Mouse (Mus musculus): ENCODE measurements around the gene Olig3. TPM values are rescaled to one million over a fixed set of nuclear protein-coding genes. Genes with fewer than 3 reads are reported as not detected.
A peak's percentile ranks its signal among the peaks of the same experiment; 100 is the strongest.

Olig3 gene
- polyA plus RNA-seq, 1 experiment from 2014 or later, result 17.3 TPM

GRCm38 (mm10) chr10:19352006-19352877 is 4.1 kb upstream of the Olig3 start:
- Histone ChIP-seq H3K36me3 (no peaks in the 10 kb centered on the region), H3K4me1 (peaks cover 11% of the 10 kb centered on the region), H3K4me3 (replicated peaks) (no peak overlapping the region), H3K9me3 (replicated peaks) (no peaks in the 10 kb centered on the region), H3K9ac (replicated peaks) (no peak overlapping the region), H3K4me2 (no peak overlapping the region; the same call in 1 of the 2 replicates), H3K27me3 (replicated peaks) (peaks cover 81% of the 10 kb centered on the region), H3K27ac (replicated peaks) (no peak overlapping the region)
- 2% methylated on average over 24 of the region's 24 CpGs for WGBS
- no peak for ATAC-seq (ENCODE audit: low FRiP score)

GRCm38 (mm10) chr10:19352878-19353301 is 3.4 kb upstream of the Olig3 start:
- Histone ChIP-seq H3K4me3 (replicated peaks) (no peak overlapping the region), H3K4me1 (peaks cover 13% of the 10 kb centered on the region), H3K9me3 (replicated peaks) (no peaks in the 10 kb centered on the region), H3K27me3 (replicated peaks) (peaks cover 81% of the 10 kb centered on the region), H3K27ac (replicated peaks) (no peak overlapping the region; the same call in 1 of the 2 replicates), H3K4me2 (peak overlapping the region; percentile 2; the same call in 1 of the 2 replicates), H3K9ac (replicated peaks) (no peak overlapping the region), H3K36me3 (no peaks in the 10 kb centered on the region)
- WGBS, result 1% methylated on average over 16 of the region's 16 CpGs
- no peak for ATAC-seq (ENCODE audit: low FRiP score)

GRCm38 (mm10) chr10:19353631-19354030 is 2.7 kb upstream of the Olig3 start:
- no peak for ATAC-seq (ENCODE audit: low FRiP score)
- 16% methylated on average over 5 of the region's 5 CpGs for WGBS
- H3K4me2 ChIP-seq, result no peak overlapping the region

GRCm38 (mm10) chr10:19354146-19354545 is 2.2 kb upstream of the Olig3 start:
- 9% methylated on average over 6 of the region's 6 CpGs for WGBS
- H3K27me3 ChIP-seq (replicated peaks), result peaks cover 82% of the 10 kb centered on the region
- H3K4me2 ChIP-seq, result no peak overlapping the region

More at GRCm38 (mm10) chr10:19353631-19354030, 2.7 kb upstream of the Olig3 start:
- no peaks in the 10 kb centered on the region for H3K9me3 ChIP-seq (replicated peaks)
- H3K4me1 ChIP-seq, result peaks cover 13% of the 10 kb centered on the region
- H3K27me3 ChIP-seq (replicated peaks), result peaks cover 82% of the 10 kb centered on the region
- no peak overlapping the region for H3K9ac ChIP-seq (replicated peaks)
- H3K4me3 ChIP-seq (replicated peaks), result no peak overlapping the region
- no peaks in the 10 kb centered on the region for H3K36me3 ChIP-seq
- no peak overlapping the region for H3K27ac ChIP-seq (replicated peaks)

GRCm38 (mm10) chr10:19355076-19355475 is 1.3 kb upstream of the Olig3 start:
- 4% methylated on average over 8 of the region's 8 CpGs for WGBS
- H3K27ac ChIP-seq (replicated peaks), result no peak overlapping the region

More at GRCm38 (mm10) chr10:19354146-19354545, 2.2 kb upstream of the Olig3 start:
- Histone ChIP-seq H3K4me3 (replicated peaks) (no peak overlapping the region), H3K9ac (replicated peaks) (no peak overlapping the region), H3K4me1 (peaks cover 13% of the 10 kb centered on the region), H3K27ac (replicated peaks) (no peak overlapping the region), H3K9me3 (replicated peaks) (no peaks in the 10 kb centered on the region), H3K36me3 (no peaks in the 10 kb centered on the region)
- no peak for ATAC-seq (ENCODE audit: low FRiP score)

GRCm38 (mm10) chr10:19356720-19357641 is 648 bp downstream of the Olig3 start:
- Histone ChIP-seq H3K27ac (replicated peaks) (no peak overlapping the region), H3K9ac (replicated peaks) (no peak overlapping the region), H3K4me3 (replicated peaks) (peak overlapping the region; percentile 24), H3K27me3 (replicated peaks) (peaks cover 96% of the 10 kb centered on the region), H3K36me3 (no peaks in the 10 kb centered on the region), H3K4me1 (peaks cover 13% of the 10 kb centered on the region), H3K4me2 (peak overlapping the region; percentile 46), H3K9me3 (replicated peaks) (no peaks in the 10 kb centered on the region)
- WGBS, result under 1% methylated on average over 63 of the region's 63 CpGs
- ATAC-seq (ENCODE audit: low FRiP score), result peak; percentile 45

More at GRCm38 (mm10) chr10:19355076-19355475, 1.3 kb upstream of the Olig3 start:
- no peak overlapping the region for H3K4me2 ChIP-seq
- H3K36me3 ChIP-seq, result no peaks in the 10 kb centered on the region
- H3K9ac ChIP-seq (replicated peaks), result no peak overlapping the region
- ATAC-seq (ENCODE audit: low FRiP score), result no peak
- H3K9me3 ChIP-seq (replicated peaks), result no peaks in the 10 kb centered on the region
- peaks cover 87% of the 10 kb centered on the region for H3K27me3 ChIP-seq (replicated peaks)
- peaks cover 13% of the 10 kb centered on the region for H3K4me1 ChIP-seq
- no peak overlapping the region for H3K4me3 ChIP-seq (replicated peaks)

GRCm38 (mm10) chr10:19357848-19358247 is 1.5 kb downstream of the Olig3 start:
- no peak overlapping the region for H3K9ac ChIP-seq (replicated peaks)
- peak overlapping the region; percentile 24; the same call in 1 of the 2 replicates for H3K4me3 ChIP-seq (replicated peaks)
- no peak for ATAC-seq (ENCODE audit: low FRiP score)
- no peak overlapping the region for H3K4me2 ChIP-seq
- H3K9me3 ChIP-seq (replicated peaks), result no peaks in the 10 kb centered on the region
- peaks cover 92% of the 10 kb centered on the region for H3K27me3 ChIP-seq (replicated peaks)
- H3K4me1 ChIP-seq, result peaks cover 12% of the 10 kb centered on the region
- H3K27ac ChIP-seq (replicated peaks), result no peak overlapping the region
- 15% methylated on average over 5 of the region's 5 CpGs for WGBS
- no peaks in the 10 kb centered on the region for H3K36me3 ChIP-seq

GRCm38 (mm10) chr10:19360446-19361300 is 4.3 kb downstream of the Olig3 start:
- Histone ChIP-seq H3K4me1 (peaks cover 9% of the 10 kb centered on the region), H3K27me3 (replicated peaks) (peaks cover 87% of the 10 kb centered on the region), H3K9ac (replicated peaks) (no peak overlapping the region), H3K27ac (replicated peaks) (no peak overlapping the region), H3K4me2 (no peak overlapping the region), H3K36me3 (no peaks in the 10 kb centered on the region), H3K4me3 (replicated peaks) (no peak overlapping the region), H3K9me3 (replicated peaks) (no peaks in the 10 kb centered on the region)
- 37% methylated on average over 3 of the region's 3 CpGs for WGBS
- ATAC-seq (ENCODE audit: low FRiP score), result no peak

- Histone ChIP-seq H3K9ac (replicated peaks) (no peak overlapping the region), H3K4me2 (no peak overlapping the region), H3K4me3 (replicated peaks) (no peak overlapping the region), H3K27ac (replicated peaks) (no peak overlapping the region), H3K4me1 (peaks cover 7% of the 10 kb centered on the region), H3K27me3 (replicated peaks) (peaks cover 87% of the 10 kb centered on the region), H3K9me3 (replicated peaks) (no peaks in the 10 kb centered on the region), H3K36me3 (no peaks in the 10 kb centered on the region)
- ATAC-seq (ENCODE audit: low FRiP score), result no peak
- 6% methylated on average over 23 of the region's 23 CpGs for WGBS
Observed at GRCm38 (mm10) chr10:19361539-19362293, 5.4 kb downstream of the Olig3 start.

- H3K9me3 ChIP-seq (replicated peaks), result no peaks in the 10 kb centered on the region
- no peak for ATAC-seq (ENCODE audit: low FRiP score)
Observed at GRCm38 (mm10) chr10:19362294-19362590, 5.9 kb downstream of the Olig3 start.

More at GRCm38 (mm10) chr10:19362294-19362590, 5.9 kb downstream of the Olig3 start:
- no peak overlapping the region for H3K4me3 ChIP-seq (replicated peaks)
- 2% methylated on average over 8 of the region's 8 CpGs for WGBS
- H3K27me3 ChIP-seq (replicated peaks), result peaks cover 87% of the 10 kb centered on the region
- peaks cover 2% of the 10 kb centered on the region for H3K4me1 ChIP-seq
- H3K9ac ChIP-seq (replicated peaks), result no peak overlapping the region
- H3K4me2 ChIP-seq, result no peak overlapping the region
- no peak overlapping the region for H3K27ac ChIP-seq (replicated peaks)
- H3K36me3 ChIP-seq, result no peaks in the 10 kb centered on the region

Measured in neural tube, embryonic 15.5 days (tissue).